Mouse (Mus musculus) testis, adult 2 months (tissue): ENCODE data around the gene Fam83c.

Experiments used
- CTCF ChIP-seq: fragments of 200-500 bp; IDR thresholded peaks from 2 replicates; pipeline ENCODE4 v1.5.1; 2012; ENCODE audit warnings: low read depth, mild to moderate bottlenecking, inconsistent platforms, low read length, moderate library complexity; ENCODE audit not compliant: control insufficient read depth, insufficient read depth, insufficient replicate concordance
- POLR2A ChIP-seq: fragments of 200-500 bp; IDR thresholded peaks from 2 replicates; pipeline ENCODE4 v1.6.1; 2012; ENCODE audit warnings: low read depth, mild to moderate bottlenecking, inconsistent platforms, low read length, moderate library complexity; ENCODE audit not compliant: control insufficient read depth

- no peak for TF ChIP-seq POLR2A
- peak; percentile 47; the same call in 1 of the 2 replicates for TF ChIP-seq CTCF
Observed at GRCm38 (mm10) chr2:155802761-155803160, 31.9 kb downstream of the Fam83c start.
